Mouse (Mus musculus) forebrain, embryonic 16.5 days (tissue): ENCODE measurements around the gene Mettl21c. TPM values are rescaled to one million over a fixed set of nuclear protein-coding genes. Genes with fewer than 3 reads are reported as not detected.

ENCODE experiments used
- ATAC-seq: fragments of 200-750 bp; cut with Nextera tagmentation; 2 replicates; pipeline ENCODE4 v1.8.0; 2017; ENCODE audit warnings: mild to moderate bottlenecking, moderate library complexity
- H3K27ac ChIP-seq: fragments of 300-500 bp; sonication (generic); 2 replicates; pipeline ENCODE4 v1.5.1; 2014; ENCODE audit warnings: low read length, control low read depth
- H3K27me3 ChIP-seq: fragments of 300-500 bp; sonication (generic); replicated peaks from 2 replicates; pipeline ENCODE4 v1.6.1; 2014; ENCODE audit warnings: low read length; ENCODE audit not compliant: control insufficient read depth, insufficient read depth
- H3K36me3 ChIP-seq: fragments of 300-500 bp; sonication (generic); 2 replicates; pipeline ENCODE4 v1.6.1; 2014; ENCODE audit not compliant: control insufficient read depth, insufficient read depth
- H3K4me1 ChIP-seq: fragments of 300-500 bp; sonication (generic); replicated peaks from 2 replicates; pipeline ENCODE4 v1.6.1; 2014; ENCODE audit warnings: low read length; ENCODE audit not compliant: control insufficient read depth, insufficient read depth
- H3K4me2 ChIP-seq: fragments of 300-500 bp; sonication (generic); 2 replicates; pipeline ENCODE4 v1.6.1; 2014; ENCODE audit warnings: mild to moderate bottlenecking, low read length, control low read depth
- H3K4me3 ChIP-seq: fragments of 300-500 bp; sonication (generic); replicated peaks from 2 replicates; pipeline ENCODE4 v1.5.1; 2014; ENCODE audit warnings: mild to moderate bottlenecking, low read length, control low read depth
- H3K9ac ChIP-seq: fragments of 300-500 bp; sonication (generic); replicated peaks from 2 replicates; pipeline ENCODE4 v1.6.1; 2014; ENCODE audit warnings: low read depth, low read length, control low read depth
- H3K9me3 ChIP-seq: fragments of 300-500 bp; sonication (generic); 2 replicates; pipeline ENCODE4 v1.6.1; 2016; ENCODE audit warnings: low read length; ENCODE audit not compliant: control insufficient read depth
- WGBS: fragments of 180-500 bp; shearing (Covaris S2); extraction: QIAGEN DNeasy Blood & Tissue Kit; methylation state at CpG from one replicate; pipeline ENCODE4 v1.1.7; 2014; 5-methylcytosine and 5-hydroxymethylcytosine counted together
- polyA plus RNA-seq: library from polyadenylated mRNA; unstranded; fragments of >200 nt; fragmentation: Nextera tagmentation; extraction: Ambion mirVana; gene quantifications from 2 replicates; pipeline ENCODE4 v1.2.1, GENCODE M21; 2015

Gene Mettl21c
- polyA plus RNA-seq, 1 experiment from 2014 or later, result 2.7 TPM

DNA sequence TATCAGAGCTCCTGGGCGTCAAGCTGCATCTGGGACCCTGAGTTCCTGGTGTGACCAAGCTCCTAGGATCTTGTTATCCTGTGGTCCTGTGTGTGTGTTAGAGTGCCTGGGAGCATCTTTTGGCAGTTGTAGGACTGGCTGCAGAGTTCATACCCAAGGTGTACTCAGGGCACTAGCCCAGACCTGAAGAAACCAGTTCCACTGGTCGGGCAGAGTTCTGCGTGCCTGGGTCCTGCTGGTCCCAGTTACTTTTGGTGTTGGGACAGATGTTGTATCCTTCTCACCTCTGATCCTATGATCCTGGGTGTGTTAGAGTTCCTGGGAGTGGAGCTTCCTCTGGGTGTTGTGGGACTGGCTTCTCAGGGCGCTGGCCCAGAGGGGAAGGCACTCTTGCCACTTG is 55.5 kb downstream of the Mettl21c start:
- no peaks in the 10 kb centered on the region for H3K27me3 ChIP-seq
- no peak overlapping the region for H3K9ac ChIP-seq
- no peak overlapping the region for H3K27ac ChIP-seq
- H3K4me1 ChIP-seq, result no peaks in the 10 kb centered on the region
- H3K4me2 ChIP-seq, result no peak overlapping the region
- no peaks in the 10 kb centered on the region for H3K9me3 ChIP-seq
- H3K4me3 ChIP-seq, result no peak overlapping the region
- 92% methylated on average over 4 of the region's 4 CpGs for WGBS
- H3K36me3 ChIP-seq, result peaks cover 9% of the 10 kb centered on the region; the same call in 1 of the 2 replicates
- no peak for ATAC-seq

Other genes starting within 250 kb of the Mettl21c start
- gene Uxs1, start 192.2 kb downstream of the Mettl21c start, polyA plus RNA-seq, result 20.0 and 20.4 TPM in 2 replicates
- gene Tpp2, start 86.4 kb downstream of the Mettl21c start, polyA plus RNA-seq, result 58.6 and 67.0 TPM in 2 replicates
- 0.05 and 0.11 TPM in 2 replicates for gene Gm8251, start 41.9 kb upstream of the Mettl21c start, polyA plus RNA-seq
- 64.6 and 75.4 TPM in 2 replicates for gene Tex30, start 82.4 kb upstream of the Mettl21c start, polyA plus RNA-seq
- gene Kdelc1, start 98.8 kb upstream of the Mettl21c start, polyA plus RNA-seq, result 27.6 and 33.1 TPM in 2 replicates
- 33.2 and 38.4 TPM in 2 replicates for gene Bivm, start 98.9 kb upstream of the Mettl21c start, polyA plus RNA-seq
- gene Ercc5, start 127.7 kb upstream of the Mettl21c start, polyA plus RNA-seq, result 35.3 and 39.4 TPM in 2 replicates
- gene Mettl21e, start 198.9 kb upstream of the Mettl21c start, polyA plus RNA-seq, result 0.08 TPM in 1 of 2 replicates, not detected in the other